Comparison of ENCODE assay signal across 8 mouse cellular contexts in genomic region chr2:167712872-167713821, GRCm38 (mm10). TPM values are rescaled to one million over a fixed set of nuclear protein-coding genes. Genes with fewer than 3 reads are reported as not detected.
DNase-seq lines count a peak whose midpoint lies in the region; ATAC-seq and TF ChIP-seq lines count a peak whose summit lies in the region.

No protein-coding gene starts in this region.

- no peak overlapping the region for H3K4me2 ChIP-seq in embryonic facial prominence, embryonic 14.5 days (ENCODE audit: low read depth, low read length)
- peak overlapping the region; percentile 31 for H3K4me2 ChIP-seq in heart, embryonic 16.5 days (ENCODE audit: low read depth, low read length)
- H3K4me2 ChIP-seq in lung, embryonic 14.5 days, result no peak overlapping the region

- H3K36me3 ChIP-seq in embryonic facial prominence, embryonic 14.5 days (ENCODE audit: control insufficient read depth, insufficient read depth, low read length), result no peaks in the 10 kb centered on the region
- no peaks in the 10 kb centered on the region for H3K36me3 ChIP-seq in embryonic facial prominence, embryonic 10.5 days (replicated peaks)
- no peaks in the 10 kb centered on the region for H3K36me3 ChIP-seq in heart, embryonic 16.5 days (ENCODE audit: control insufficient read depth, insufficient read depth)
- no peaks in the 10 kb centered on the region for H3K36me3 ChIP-seq in lung, embryonic 14.5 days (ENCODE audit: insufficient read depth)

- 59% methylated on average over 18 of the region's 23 CpGs for WGBS in embryonic facial prominence, embryonic 14.5 days
- WGBS in embryonic facial prominence, embryonic 10.5 days, result 77% methylated on average over 23 of the region's 23 CpGs
- 54% methylated on average over 21 of the region's 23 CpGs for WGBS in heart, embryonic 16.5 days
- whole genome bisulfite sequencing in lung, embryonic 14.5 days, result 56% methylated on average over 20 of the region's 23 CpGs

- H3K4me1 ChIP-seq in embryonic facial prominence, embryonic 14.5 days (ENCODE audit: control insufficient read depth, insufficient read depth, low read length), result no peaks in the 10 kb centered on the region
- peaks cover 26% of the 10 kb centered on the region for H3K4me1 ChIP-seq in embryonic facial prominence, embryonic 10.5 days
- peaks cover 13% of the 10 kb centered on the region for H3K4me1 ChIP-seq in heart, embryonic 16.5 days (ENCODE audit: control insufficient read depth, insufficient read depth, low read length)
- H3K4me1 ChIP-seq in lung, embryonic 14.5 days (ENCODE audit: insufficient read depth), result no peaks in the 10 kb centered on the region

- no peak for ATAC-seq in embryonic facial prominence, embryonic 14.5 days (ENCODE audit: low read depth)
- no peak for ATAC-seq in heart, embryonic 16.5 days (replicated peaks; ENCODE audit: extremely low read depth, insufficient read depth, low FRiP score)
- no peak; the same call in 1 of the 2 replicates for ATAC-seq in lung, embryonic 14.5 days (ENCODE audit: insufficient read depth)

- no peak overlapping the region for H3K27ac ChIP-seq in embryonic facial prominence, embryonic 14.5 days (replicated peaks; ENCODE audit: low read depth, low read length)
- no peak overlapping the region for H3K27ac ChIP-seq in embryonic facial prominence, embryonic 10.5 days (replicated peaks)
- peak overlapping the region; percentile 52 for H3K27ac ChIP-seq in heart, embryonic 16.5 days (ENCODE audit: low read length)
- no peak overlapping the region for H3K27ac ChIP-seq in lung, embryonic 14.5 days (ENCODE audit: low read depth)

- no peak overlapping the region for H3K9ac ChIP-seq in embryonic facial prominence, embryonic 14.5 days (ENCODE audit: low read depth, low read length)
- H3K9ac ChIP-seq in heart, embryonic 16.5 days (ENCODE audit: low read length), result no peak overlapping the region
- H3K9ac ChIP-seq in lung, embryonic 14.5 days, result no peak overlapping the region

- DNase-seq in embryonic facial prominence, embryonic 14.5 days (ENCODE audit: low spot score), result peak; percentile 52
- no peak for DNase-seq in embryonic facial prominence, embryonic 10.5 days (ENCODE audit: low spot score)
- DNase-seq in R1 (ENCODE audit: low read depth, low spot score), result peak; percentile 86
- DNase-seq in lung, embryonic 14.5 days, result peak; percentile 41
- DNase-seq in thymus, postnatal 36 days, result peak; percentile 19 to 28
- no peak for DNase-seq in adrenal gland, postnatal 25 days
- DNase-seq in left cerebral cortex, adult 8-10 months (ENCODE audit: low spot score in 2 of 2), result no peak

- H3K9me3 ChIP-seq in embryonic facial prominence, embryonic 14.5 days (ENCODE audit: control insufficient read depth, low read length), result no peaks in the 10 kb centered on the region
- no peaks in the 10 kb centered on the region for H3K9me3 ChIP-seq in embryonic facial prominence, embryonic 10.5 days
- no peaks in the 10 kb centered on the region for H3K9me3 ChIP-seq in heart, embryonic 16.5 days (replicated peaks; ENCODE audit: control insufficient read depth, low read length)
- H3K9me3 ChIP-seq in lung, embryonic 14.5 days (ENCODE audit: low read depth, low read length), result no peaks in the 10 kb centered on the region

- peak; percentile 72 for TF ChIP-seq CTCF in lung, embryonic 14.5 days (IDR thresholded peaks at IDR 0.05; ENCODE audit: low read depth)

- H3K4me3 ChIP-seq in embryonic facial prominence, embryonic 14.5 days (ENCODE audit: low read depth, low read length), result no peak overlapping the region
- no peak overlapping the region for H3K4me3 ChIP-seq in embryonic facial prominence, embryonic 10.5 days
- no peak overlapping the region for H3K4me3 ChIP-seq in heart, embryonic 16.5 days (ENCODE audit: low read length)
- no peak overlapping the region for H3K4me3 ChIP-seq in lung, embryonic 14.5 days (ENCODE audit: low read depth, low read length)

- no peaks in the 10 kb centered on the region for H3K27me3 ChIP-seq in embryonic facial prominence, embryonic 14.5 days (replicated peaks; ENCODE audit: control insufficient read depth, insufficient read depth, low read length)
- H3K27me3 ChIP-seq in embryonic facial prominence, embryonic 10.5 days (replicated peaks; ENCODE audit: low read depth, poor library complexity, severe bottlenecking), result no peaks in the 10 kb centered on the region
- H3K27me3 ChIP-seq in heart, embryonic 16.5 days (ENCODE audit: control insufficient read depth, insufficient read depth, low read length), result no peaks in the 10 kb centered on the region
- H3K27me3 ChIP-seq in lung, embryonic 14.5 days (ENCODE audit: insufficient read depth, low read length), result no peaks in the 10 kb centered on the region

RNA-seq across cellular contexts. Expression of gene Tmem189, which starts 23.5 kb away (rescaled TPM):
- polyA plus RNA-seq in embryonic facial prominence, embryonic 14.5 days (2014; fragmentation: Nextera tagmentation; extraction: Ambion mirVana), result 40.0 and 40.6 TPM in 2 replicates
- 40.2 and 43.7 TPM in 2 replicates for polyA plus RNA-seq in embryonic facial prominence, embryonic 10.5 days (2016; fragmentation: Nextera tagmentation; extraction: Ambion mirVana)
- polyA plus RNA-seq in heart, embryonic 16.5 days (2015; fragmentation: Nextera tagmentation; extraction: Ambion mirVana), result 44.5 and 44.9 TPM in 2 replicates
- 41.6 and 43.3 TPM in 2 replicates for polyA plus RNA-seq in lung, embryonic 14.5 days (2014; fragmentation: Nextera tagmentation; extraction: Ambion mirVana)
- total RNA-seq in adrenal gland, postnatal 25 days (2021), result 37.4 and 40.5 TPM in 2 replicates
- total RNA-seq in left cerebral cortex, adult 8-10 months (2022), result 10 to 100 TPM; 39.8 to 49.3 (median 44.1) TPM

RNA-seq across cellular contexts. Expression of gene Cebpb, which starts 24.4 kb away (rescaled TPM):
- polyA plus RNA-seq in embryonic facial prominence, embryonic 14.5 days (2014; fragmentation: Nextera tagmentation; extraction: Ambion mirVana), result 18.1 and 30.3 TPM in 2 replicates
- 1.7 and 1.8 TPM in 2 replicates for polyA plus RNA-seq in embryonic facial prominence, embryonic 10.5 days (2016; fragmentation: Nextera tagmentation; extraction: Ambion mirVana)
- 0.51 and 4.9 TPM in 2 replicates for polyA plus RNA-seq in heart, embryonic 16.5 days (2015; fragmentation: Nextera tagmentation; extraction: Ambion mirVana)
- 73.4 and 77.4 TPM in 2 replicates for polyA plus RNA-seq in lung, embryonic 14.5 days (2014; fragmentation: Nextera tagmentation; extraction: Ambion mirVana)
- 483 and 585 TPM in 2 replicates for total RNA-seq in adrenal gland, postnatal 25 days (2021)
- 10 to 100 TPM; 12.1 to 20.6 (median 15.1) TPM for total RNA-seq in left cerebral cortex, adult 8-10 months (2022)

RNA-seq across cellular contexts. Expression of gene Gm20431, which starts 51.9 kb away (rescaled TPM):
- polyA plus RNA-seq in embryonic facial prominence, embryonic 14.5 days (2014; fragmentation: Nextera tagmentation; extraction: Ambion mirVana), result 9.1 and 11.6 TPM in 2 replicates
- polyA plus RNA-seq in embryonic facial prominence, embryonic 10.5 days (2016; fragmentation: Nextera tagmentation; extraction: Ambion mirVana), result 0.68 and 4.9 TPM in 2 replicates
- polyA plus RNA-seq in heart, embryonic 16.5 days (2015; fragmentation: Nextera tagmentation; extraction: Ambion mirVana), result 2.2 and 3.0 TPM in 2 replicates
- 10.0 and 12.3 TPM in 2 replicates for polyA plus RNA-seq in lung, embryonic 14.5 days (2014; fragmentation: Nextera tagmentation; extraction: Ambion mirVana)
- total RNA-seq in adrenal gland, postnatal 25 days (2021), result 12.1 and 15.7 TPM in 2 replicates
- 10 to 100 TPM; 26.0 to 42.5 (median 32.6) TPM for total RNA-seq in left cerebral cortex, adult 8-10 months (2022)

Comparison
In these comparisons a context has a peak if more than half of its experiments do, and no peak if none do; other contexts are left out.
1. DNase-seq: peak in embryonic facial prominence, embryonic 14.5 days (single experiment), R1 (single experiment), lung, embryonic 14.5 days (single experiment) and thymus, postnatal 36 days (2 of 2); none in embryonic facial prominence, embryonic 10.5 days (single experiment), adrenal gland, postnatal 25 days (single experiment) and left cerebral cortex, adult 8-10 months (0 of 2).